Mouse (Mus musculus) limb, embryonic 12.5 days (tissue): Measurements from ENCODE around the gene Ppp1r10. TPM values are rescaled to one million over a fixed set of nuclear protein-coding genes. Genes with fewer than 3 reads are reported as not detected.

Experiments used
- ATAC-seq: fragments of 200-750 bp; cut with Nextera tagmentation; 2 replicates; pipeline ENCODE4 v1.8.0; 2017; ENCODE audit warnings: low read depth, moderate TSS enrichment; ENCODE audit not compliant: insufficient number of reproducible peaks, insufficient read depth, low FRiP score, low TSS enrichment
- H3K27ac ChIP-seq: fragments of 300-500 bp; sonication (generic); 2 replicates; pipeline ENCODE4 v1.5.1; 2016; ENCODE audit warnings: mild to moderate bottlenecking, moderate library complexity
- H3K27me3 ChIP-seq: fragments of 300-500 bp; sonication (generic); 2 replicates; pipeline ENCODE4 v1.6.1; 2016; ENCODE audit warnings: mild to moderate bottlenecking, moderate library complexity
- H3K36me3 ChIP-seq: fragments of 300-500 bp; sonication (generic); 2 replicates; pipeline ENCODE4 v1.6.1; 2016; ENCODE audit warnings: mild to moderate bottlenecking, moderate library complexity
- H3K4me1 ChIP-seq: fragments of 300-500 bp; sonication (generic); replicated peaks from 2 replicates; pipeline ENCODE4 v1.6.1; 2016
- H3K4me2 ChIP-seq: fragments of 300-500 bp; sonication (generic); 2 replicates; pipeline ENCODE4 v1.6.1; 2016; ENCODE audit warnings: mild to moderate bottlenecking, moderate library complexity
- H3K4me3 ChIP-seq: fragments of 300-500 bp; sonication (generic); replicated peaks from 2 replicates; pipeline ENCODE4 v1.5.1; 2016; ENCODE audit warnings: mild to moderate bottlenecking
- H3K9ac ChIP-seq: fragments of 300-500 bp; sonication (generic); replicated peaks from 2 replicates; pipeline ENCODE4 v1.6.1; 2016; ENCODE audit warnings: mild to moderate bottlenecking, moderate library complexity
- H3K9me3 ChIP-seq: fragments of 300-500 bp; sonication (generic); 2 replicates; pipeline ENCODE4 v1.6.1; 2016; ENCODE audit warnings: mild to moderate bottlenecking, moderate library complexity
- WGBS: fragments of 180-500 bp; shearing (Covaris S2); methylation state at CpG from one replicate; pipeline ENCODE4 v1.1.7; 2016; 5-methylcytosine and 5-hydroxymethylcytosine counted together
- polyA plus RNA-seq: library from polyadenylated mRNA; unstranded; fragments of >200 nt; fragmentation: Nextera tagmentation; extraction: Ambion mirVana; gene quantifications from 2 replicates; pipeline ENCODE4 v1.2.1, GENCODE M21; 2016

The Ppp1r10 gene
- polyA plus RNA-seq, 1 experiment from 2014 or later, result 50.7 TPM

- Histone ChIP-seq H3K4me1 (peaks cover 16% of the 10 kb centered on the region), H3K27me3 (no peaks in the 10 kb centered on the region), H3K4me3 (no peak overlapping the region), H3K9me3 (no peaks in the 10 kb centered on the region), H3K4me2 (no peak overlapping the region), H3K27ac (no peak overlapping the region), H3K36me3 (peaks cover 79% of the 10 kb centered on the region), H3K9ac (no peak overlapping the region)
- no peak for ATAC-seq
- 93% methylated on average over 1 of the region's 1 CpGs for WGBS
These were observed 10.6 kb upstream of the Ppp1r10 start for GRCm38 (mm10) chr17:35905587-35905986.

- Histone ChIP-seq H3K4me1 (peaks cover 16% of the 10 kb centered on the region), H3K9me3 (no peaks in the 10 kb centered on the region), H3K4me2 (no peak overlapping the region), H3K27me3 (no peaks in the 10 kb centered on the region), H3K27ac (no peak overlapping the region), H3K4me3 (no peak overlapping the region), H3K36me3 (peaks cover 77% of the 10 kb centered on the region), H3K9ac (no peak overlapping the region)
- ATAC-seq, result no peak
- WGBS, result 83% methylated on average over 2 of the region's 2 CpGs
These were observed 8.6 kb upstream of the Ppp1r10 start for GRCm38 (mm10) chr17:35907609-35908008.

- Histone ChIP-seq H3K9me3 (no peaks in the 10 kb centered on the region), H3K4me1 (peaks cover 16% of the 10 kb centered on the region), H3K36me3 (peaks cover 78% of the 10 kb centered on the region), H3K4me3 (peak overlapping the region; percentile 74), H3K4me2 (peak overlapping the region; percentile 91), H3K27me3 (no peaks in the 10 kb centered on the region), H3K9ac (peak overlapping the region; percentile 81), H3K27ac (peak overlapping the region; percentile 57)
- WGBS, result 22% methylated on average over 20 of the region's 20 CpGs
- peak; percentile 28 for ATAC-seq
These were observed 6.9 kb upstream of the Ppp1r10 start for GRCm38 (mm10) chr17:35909186-35909918.

- Histone ChIP-seq H3K9me3 (no peaks in the 10 kb centered on the region), H3K36me3 (peaks cover 76% of the 10 kb centered on the region), H3K27ac (peak within 1 kb of the TSS; percentile 57), H3K4me3 (peak within 1 kb of the TSS; percentile 74), H3K9ac (peak within 1 kb of the TSS; percentile 81), H3K4me1 (peaks cover 16% of the 10 kb centered on the region), H3K4me2 (peak within 1 kb of the TSS; percentile 91), H3K27me3 (no peaks in the 10 kb centered on the region)
- ATAC-seq, result peak; percentile 86
- 4% methylated on average over 25 of the region's 25 CpGs for WGBS
These were observed 6.3 kb upstream of the Ppp1r10 start, which contains the start of gene Atat1 for GRCm38 (mm10) chr17:35909919-35910369. TSS of gene Atat1 (minus strand) at chr17:35910075.

GRCm38 (mm10) chr17:35914975-35915374 is 1.3 kb upstream of the Ppp1r10 start:
- 81% methylated on average over 6 of the region's 6 CpGs for WGBS
- Histone ChIP-seq H3K4me2 (peak overlapping the region; percentile 62), H3K9ac (no peak overlapping the region), H3K4me3 (peak overlapping the region; percentile 70; the same call in 1 of the 2 replicates), H3K9me3 (no peaks in the 10 kb centered on the region), H3K36me3 (peaks cover 39% of the 10 kb centered on the region), H3K27ac (no peak overlapping the region), H3K27me3 (no peaks in the 10 kb centered on the region), H3K4me1 (peaks cover 14% of the 10 kb centered on the region)
- no peak for ATAC-seq

- ATAC-seq, result peak; percentile 12; the same call in 1 of the 2 replicates
- WGBS, result 2% methylated on average over 28 of the region's 28 CpGs
- peak overlapping the region; percentile 70 for H3K4me3 ChIP-seq
- H3K9me3 ChIP-seq, result no peaks in the 10 kb centered on the region
- peak overlapping the region; percentile 62 for H3K4me2 ChIP-seq
- peaks cover 21% of the 10 kb centered on the region for H3K4me1 ChIP-seq
- H3K27me3 ChIP-seq, result no peaks in the 10 kb centered on the region
- peak overlapping the region; percentile 54 for H3K9ac ChIP-seq
- H3K27ac ChIP-seq, result peak overlapping the region; percentile 96
- peaks cover 39% of the 10 kb centered on the region for H3K36me3 ChIP-seq
These were observed 517 bp upstream of the Ppp1r10 start for GRCm38 (mm10) chr17:35915538-35916296.

GRCm38 (mm10) chr17:35917143-35917462 is 869 bp downstream of the Ppp1r10 start:
- Histone ChIP-seq H3K4me2 (peak overlapping the region; percentile 87), H3K9me3 (no peaks in the 10 kb centered on the region), H3K36me3 (peaks cover 30% of the 10 kb centered on the region), H3K27me3 (no peaks in the 10 kb centered on the region), H3K9ac (peak overlapping the region; percentile 94), H3K27ac (peak overlapping the region; percentile 96), H3K4me1 (peaks cover 26% of the 10 kb centered on the region), H3K4me3 (peak overlapping the region; percentile 70)
- ATAC-seq, result no peak
- WGBS, result under 1% methylated on average over 8 of the region's 8 CpGs

- Histone ChIP-seq H3K4me3 (peak overlapping the region; percentile 70), H3K9ac (peak overlapping the region; percentile 94), H3K4me1 (peaks cover 26% of the 10 kb centered on the region), H3K4me2 (peak overlapping the region; percentile 87), H3K27me3 (no peaks in the 10 kb centered on the region), H3K9me3 (no peaks in the 10 kb centered on the region), H3K27ac (peak overlapping the region; percentile 96), H3K36me3 (peaks cover 25% of the 10 kb centered on the region)
- no peak for ATAC-seq
- WGBS, result under 1% methylated on average over 13 of the region's 13 CpGs
These were observed 1.4 kb downstream of the Ppp1r10 start for GRCm38 (mm10) chr17:35917463-35918251.

GRCm38 (mm10) chr17:35918276-35919059 is 2.2 kb downstream of the Ppp1r10 start:
- WGBS, result 0% methylated on average over 11 of the region's 11 CpGs
- H3K4me2 ChIP-seq, result peak overlapping the region; percentile 87
- H3K36me3 ChIP-seq, result peaks cover 22% of the 10 kb centered on the region
- peak overlapping the region; percentile 96 for H3K27ac ChIP-seq
- H3K4me3 ChIP-seq, result peak overlapping the region; percentile 70
- H3K27me3 ChIP-seq, result no peaks in the 10 kb centered on the region
- H3K9me3 ChIP-seq, result no peaks in the 10 kb centered on the region
- peaks cover 26% of the 10 kb centered on the region for H3K4me1 ChIP-seq
- no peak for ATAC-seq
- H3K9ac ChIP-seq, result peak overlapping the region; percentile 94

GRCm38 (mm10) chr17:35919060-35919715 is 3.0 kb downstream of the Ppp1r10 start:
- Histone ChIP-seq H3K36me3 (peaks cover 22% of the 10 kb centered on the region), H3K27me3 (no peaks in the 10 kb centered on the region), H3K9ac (peak overlapping the region; percentile 94), H3K4me3 (peak overlapping the region; percentile 70), H3K4me1 (peaks cover 26% of the 10 kb centered on the region), H3K4me2 (peak overlapping the region; percentile 87), H3K27ac (peak overlapping the region; percentile 96), H3K9me3 (no peaks in the 10 kb centered on the region)
- peak; percentile 30; the same call in 1 of the 2 replicates for ATAC-seq
- WGBS, result 23% methylated on average over 7 of the region's 7 CpGs
